Mouse (Mus musculus) embryonic fibroblast, embryonic 13.5 days (primary cell): ENCODE data around the gene Foxp1. TPM values are rescaled to one million over a fixed set of nuclear protein-coding genes. Genes with fewer than 3 reads are reported as not detected.

ENCODE experiments used
- H3K27ac ChIP-seq: 2 replicates; pipeline ENCODE4 v1.5.1; 2012; ENCODE audit warnings: low read length, control low read depth, inconsistent platforms; ENCODE audit not compliant: insufficient read depth
- H3K4me1 ChIP-seq: 2 replicates; pipeline ENCODE4 v1.6.1; 2011; ENCODE audit warnings: low read length; ENCODE audit not compliant: control insufficient read depth, insufficient read depth
- H3K4me3 ChIP-seq: 2 replicates; pipeline ENCODE4 v1.5.1; 2011; ENCODE audit warnings: mild to moderate bottlenecking, control low read depth, low read length; ENCODE audit not compliant: insufficient read depth
- CTCF ChIP-seq: IDR thresholded peaks from 2 replicates; pipeline ENCODE4 v1.5.1; 2011; ENCODE audit warnings: mild to moderate bottlenecking, control low read depth, low read length, moderate library complexity, borderline replicate concordance; ENCODE audit not compliant: insufficient read depth
- POLR2A ChIP-seq: IDR thresholded peaks from 2 replicates; pipeline ENCODE4 v1.6.1; 2011; ENCODE audit warnings: low read depth, mild to moderate bottlenecking, control low read depth, low read length, moderate library complexity
- polyA plus RNA-seq: library from polyadenylated mRNA; stranded (reverse); fragments of >200 nt; gene quantifications from 2 replicates; pipeline ENCODE4 v1.2.4, GENCODE M21; 2011; ENCODE audit warnings: low read depth; ENCODE audit not compliant: missing spikeins, insufficient read length

Gene Foxp1
- polyA plus RNA-seq, 1 experiment: 137 TPM

DNA sequence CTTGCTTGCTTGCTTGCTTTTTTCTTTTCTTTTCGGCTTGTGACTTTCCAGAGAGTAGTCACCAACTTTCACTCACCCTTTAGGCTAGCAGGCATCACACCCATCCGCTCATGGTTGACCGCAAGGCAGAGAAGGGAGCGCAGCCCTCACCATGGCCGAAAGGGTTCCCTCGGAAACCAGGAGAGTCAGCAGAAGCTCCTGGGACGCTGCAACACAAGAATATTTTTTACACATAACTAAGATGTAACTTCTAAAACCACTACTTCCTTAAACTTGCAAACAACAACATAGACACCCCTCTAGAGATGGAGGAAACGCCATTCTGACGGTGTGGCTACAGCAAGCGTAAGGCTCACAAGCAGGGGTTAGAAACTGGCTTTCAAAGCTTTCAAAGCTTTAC lies 87.4 kb downstream of the Foxp1 start:
- H3K4me3 ChIP-seq: no peak overlapping the region
- no peak for TF ChIP-seq CTCF
- TF ChIP-seq POLR2A: no peak
- peaks cover 8% of the 10 kb centered on the region for H3K4me1 ChIP-seq
- no peak overlapping the region for H3K27ac ChIP-seq

DNA sequence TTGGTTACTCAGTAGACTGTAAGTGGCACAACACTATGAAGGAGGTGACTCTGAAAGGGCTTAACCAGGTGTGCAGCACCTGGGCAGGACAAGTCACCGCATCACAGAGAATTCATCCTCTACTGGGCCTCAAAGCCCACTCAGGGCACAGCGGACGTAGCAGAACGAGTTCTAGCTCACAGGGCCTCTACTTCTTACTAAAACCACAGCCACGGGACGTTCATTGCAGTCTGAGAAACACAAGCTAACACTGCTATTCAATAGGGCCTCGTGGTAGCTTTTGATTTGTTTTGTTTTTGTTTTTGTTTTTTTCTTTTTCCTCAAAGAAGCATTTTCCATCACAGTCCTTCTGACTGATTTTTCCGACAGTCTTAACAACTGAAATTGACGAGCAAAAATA lies 89.5 kb downstream of the Foxp1 start:
- no peak overlapping the region for H3K4me3 ChIP-seq

DNA sequence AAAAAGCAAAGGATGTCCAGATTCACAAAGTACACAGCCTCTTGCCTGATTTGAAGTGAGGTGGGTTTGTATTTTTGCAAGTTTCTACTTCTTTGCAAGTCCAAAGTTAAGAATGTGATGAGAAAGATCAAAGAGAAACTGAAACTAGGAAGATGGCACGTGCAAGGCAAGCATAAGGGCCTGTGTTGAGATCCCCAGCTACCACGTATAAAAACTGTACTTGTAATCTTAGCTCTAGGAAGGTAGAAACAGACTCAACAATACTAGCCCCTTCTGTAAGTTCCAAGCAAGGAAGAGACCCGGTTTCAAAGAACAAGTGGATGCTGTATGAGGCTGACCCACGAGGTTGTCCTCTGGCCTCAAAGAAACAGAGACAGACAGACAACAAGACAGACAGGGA lies 90.6 kb downstream of the Foxp1 start:
- Histone ChIP-seq H3K4me1 (peaks cover 3% of the 10 kb centered on the region; the same call in 1 of the 2 replicates), H3K27ac (no peak overlapping the region), H3K4me3 (no peak overlapping the region)
- TF ChIP-seq CTCF: no peak
- TF ChIP-seq POLR2A: no peak

More for the DNA sequence above, 89.5 kb downstream of the Foxp1 start:
- TF ChIP-seq POLR2A: no peak
- no peak for TF ChIP-seq CTCF
- Histone ChIP-seq H3K4me1 (0 out of 2 replicates have a peak, but pooled peaks cover 2% of the 10 kb centered on the region), H3K27ac (no peak overlapping the region)

DNA sequence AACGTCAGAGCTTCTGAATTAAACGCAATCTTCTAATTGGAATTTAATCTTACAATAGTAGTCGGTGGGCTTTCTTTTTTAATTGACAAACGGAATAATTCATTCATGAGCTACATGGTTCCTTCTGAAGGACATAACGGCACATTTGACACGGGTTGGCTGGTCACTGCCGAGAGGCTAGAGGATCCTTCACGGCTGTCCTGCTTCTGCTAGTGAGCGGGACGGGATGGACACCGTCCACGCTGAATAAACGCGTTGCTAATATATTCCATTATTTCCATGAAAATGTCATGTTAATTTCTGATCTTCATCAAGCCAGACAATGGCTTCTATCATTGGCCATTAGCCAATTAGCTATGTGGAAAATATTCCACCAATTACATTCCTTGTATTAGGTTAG lies 92.0 kb downstream of the Foxp1 start:
- no peak for TF ChIP-seq POLR2A
- no peak for TF ChIP-seq CTCF
- no peak overlapping the region for H3K27ac ChIP-seq
- no peak overlapping the region for H3K4me3 ChIP-seq
- H3K4me1 ChIP-seq: peaks cover 3% of the 10 kb centered on the region; the same call in 1 of the 2 replicates

DNA sequence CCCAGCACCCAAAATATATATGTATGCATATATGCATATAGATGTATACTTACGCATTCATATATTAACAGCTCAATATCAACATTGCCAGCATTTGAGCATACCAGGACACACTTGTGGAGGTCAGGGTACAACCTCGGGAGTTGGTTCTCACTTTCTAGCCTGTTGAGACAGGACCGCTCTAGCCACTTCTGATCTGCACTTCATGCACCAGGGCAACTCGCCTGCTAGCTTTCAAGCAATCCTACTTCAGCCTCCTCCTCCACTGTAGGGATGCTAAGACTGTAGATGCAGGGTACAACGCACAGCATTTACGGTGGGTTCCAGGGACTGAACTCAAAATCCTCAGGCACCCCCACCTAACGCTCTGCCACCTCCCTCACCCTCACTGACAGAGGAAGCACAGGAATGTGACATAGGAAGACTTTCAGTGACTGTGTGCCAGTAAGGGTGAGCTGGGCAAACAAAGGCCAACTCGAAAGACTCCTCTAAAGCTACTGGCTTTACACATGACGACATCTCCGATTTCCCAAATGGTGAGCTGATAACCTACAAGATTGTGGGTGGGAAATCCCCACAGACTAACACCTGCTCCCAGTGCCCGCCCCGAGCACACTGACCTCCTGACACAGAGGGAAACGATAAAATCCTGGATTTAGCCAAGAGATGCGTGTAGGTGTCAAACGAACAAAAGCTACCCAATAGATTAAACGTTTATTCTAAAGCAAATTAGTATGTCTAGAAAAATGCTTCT lies 93.0 kb downstream of the Foxp1 start:
- H3K4me1 ChIP-seq: peaks cover 3% of the 10 kb centered on the region; the same call in 1 of the 2 replicates
- TF ChIP-seq POLR2A (no peak), CTCF (no peak)
- H3K4me3 ChIP-seq: no peak overlapping the region
- no peak overlapping the region for H3K27ac ChIP-seq

DNA sequence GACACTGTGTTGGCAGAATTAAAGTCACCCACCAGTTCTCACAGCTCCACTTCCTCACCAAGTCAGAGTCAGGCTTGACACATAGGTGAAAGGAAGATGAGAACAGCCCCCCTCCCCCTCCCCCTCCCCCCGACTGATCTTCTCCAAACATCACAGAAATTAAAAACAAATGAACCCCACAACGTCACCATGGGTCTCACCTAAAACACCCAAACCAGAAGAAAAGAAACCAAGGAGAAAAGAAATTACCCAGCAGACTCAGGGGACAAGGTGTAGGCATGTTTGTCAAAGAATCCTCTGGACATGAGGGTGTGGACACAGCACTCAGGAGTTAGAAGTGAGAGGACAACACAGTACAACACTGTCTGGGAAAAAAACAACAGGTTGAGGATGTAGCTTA lies 93.6 kb downstream of the Foxp1 start:
- no peak overlapping the region for H3K4me3 ChIP-seq
- peaks cover 3% of the 10 kb centered on the region; the same call in 1 of the 2 replicates for H3K4me1 ChIP-seq
- TF ChIP-seq POLR2A (no peak), CTCF (no peak)
- H3K27ac ChIP-seq: no peak overlapping the region

DNA sequence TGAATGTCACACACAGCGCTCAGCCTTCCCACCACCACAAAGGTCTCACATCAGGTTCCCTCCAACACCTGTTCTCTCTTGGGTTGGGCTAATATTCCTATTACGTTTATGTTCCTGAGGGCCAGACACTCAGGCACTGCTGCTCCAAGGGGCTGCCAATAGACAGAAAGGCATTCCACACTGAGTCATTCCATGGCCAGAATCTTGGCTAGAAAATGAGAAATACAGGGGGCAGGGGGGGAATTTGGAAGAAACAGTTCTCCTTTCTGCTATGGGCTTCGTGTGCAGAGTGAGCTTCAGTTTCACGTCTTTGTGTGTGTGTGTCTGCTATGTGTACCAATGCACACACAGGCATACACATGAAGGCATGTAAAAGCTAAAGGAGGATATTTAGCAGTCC lies 95.2 kb downstream of the Foxp1 start:
- no peak overlapping the region for H3K4me3 ChIP-seq
- H3K4me1 ChIP-seq: peaks cover 3% of the 10 kb centered on the region; the same call in 1 of the 2 replicates
- no peak overlapping the region for H3K27ac ChIP-seq
- TF ChIP-seq CTCF (no peak), POLR2A (no peak)

DNA sequence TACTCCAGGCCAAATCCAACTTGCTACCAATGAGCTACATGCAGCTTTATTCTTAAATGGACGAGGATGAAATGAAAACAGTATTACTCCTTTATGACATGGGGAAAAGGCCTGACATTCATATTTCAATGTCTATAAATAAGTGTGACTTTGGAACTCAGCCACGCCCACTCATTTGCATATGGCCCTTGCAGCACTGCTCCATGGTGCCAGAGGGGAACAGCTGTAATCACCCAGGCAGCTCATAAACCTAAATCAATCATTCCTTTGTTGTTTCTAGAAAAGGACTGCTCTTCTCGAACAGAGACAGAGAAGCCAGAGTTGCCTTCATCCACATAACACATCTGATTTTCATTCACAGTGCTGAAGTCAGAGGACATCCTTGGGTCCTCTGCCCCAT lies 97.5 kb downstream of the Foxp1 start:
- Histone ChIP-seq H3K27ac (no peak overlapping the region), H3K4me3 (no peak overlapping the region), H3K4me1 (peaks cover 9% of the 10 kb centered on the region)
- no peak for TF ChIP-seq POLR2A
- TF ChIP-seq CTCF: no peak

DNA sequence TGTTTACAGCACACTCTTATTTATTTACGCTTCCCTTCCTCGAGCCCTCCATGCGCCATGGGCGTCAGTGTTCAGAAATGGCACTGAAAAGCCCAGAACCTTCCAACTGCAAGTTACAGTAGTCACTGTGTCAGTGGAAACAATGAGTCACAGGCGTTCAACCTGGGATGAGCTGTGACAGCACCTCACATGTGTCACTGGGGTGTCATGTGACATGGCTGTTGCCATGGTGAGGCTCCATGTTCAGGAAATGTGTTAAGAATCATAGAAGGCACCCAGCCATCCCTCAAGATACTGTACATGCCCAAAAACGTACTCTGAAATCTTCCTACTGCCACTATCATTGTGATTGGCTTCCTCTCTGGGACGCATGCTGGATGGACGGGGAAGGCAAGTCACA lies 101.9 kb downstream of the Foxp1 start:
- Histone ChIP-seq H3K27ac (no peak overlapping the region), H3K4me3 (no peak overlapping the region), H3K4me1 (peaks cover 6% of the 10 kb centered on the region; the same call in 1 of the 2 replicates)
- TF ChIP-seq POLR2A: no peak
- TF ChIP-seq CTCF: no peak

DNA sequence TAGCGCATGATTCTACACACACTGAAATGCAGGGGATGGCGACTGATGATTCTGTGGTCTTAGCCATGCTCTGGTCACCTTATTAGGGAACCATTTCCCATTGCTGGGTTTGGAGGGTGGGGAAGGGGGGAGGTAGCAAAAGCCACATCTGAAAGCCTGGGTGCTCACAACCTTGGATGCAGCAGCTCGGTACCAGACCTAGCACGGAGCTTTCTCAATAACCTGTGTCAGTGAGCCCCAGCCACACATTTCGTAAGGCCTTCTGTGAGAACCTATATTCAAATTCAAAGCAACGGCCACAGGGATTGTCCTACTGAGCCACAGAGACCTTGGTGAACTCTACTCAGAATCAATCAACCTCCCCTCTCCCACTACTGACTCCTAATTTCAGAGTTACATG lies 109.9 kb downstream of the Foxp1 start:
- H3K4me1 ChIP-seq: no peaks in the 10 kb centered on the region
- no peak overlapping the region for H3K4me3 ChIP-seq
- TF ChIP-seq CTCF (no peak), POLR2A (no peak)
- no peak overlapping the region for H3K27ac ChIP-seq
